ENCODE assay signal across 25 mouse cellular contexts in the genomic region with DNA sequence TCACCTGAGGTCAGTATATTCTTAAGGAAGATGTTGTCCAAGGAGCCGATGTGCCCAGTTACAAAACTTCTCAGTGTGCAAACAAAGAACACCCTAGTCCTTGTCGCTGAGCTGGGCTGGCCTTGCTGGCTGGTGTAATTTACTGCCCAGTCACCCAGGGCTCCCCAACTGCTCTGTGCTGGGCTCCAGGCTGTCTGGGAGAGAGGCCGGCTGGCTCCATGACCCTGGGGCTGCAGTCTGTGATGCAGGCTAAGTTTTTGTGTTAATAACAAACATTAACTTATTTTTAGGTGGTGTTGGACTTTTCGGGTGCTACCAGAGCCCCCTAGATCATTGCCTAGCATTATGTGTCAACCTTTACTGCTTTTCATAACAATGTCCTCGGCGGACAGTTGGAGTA. TPM values are rescaled to one million over a fixed set of nuclear protein-coding genes. Genes with fewer than 3 reads are reported as not detected.
DNase-seq lines count a peak whose midpoint lies in the region; ATAC-seq lines count a peak whose summit lies in the region.
"Had no signal": no experiment of that assay in that cellular context is flagged by ENCODE, and none has a peak within 500 bp of the region (broad histone marks: within the 10 kb centered on the region; RNA-seq: fewer than 3 reads in every experiment).

No protein-coding gene starts in this region.

- no peak overlapping the region for H3K9ac ChIP-seq in kidney, embryonic 15.5 days
- H3K9ac ChIP-seq: forebrain, embryonic 15.5 days; heart, embryonic 12.5 days; hindbrain, embryonic 13.5 days; liver, embryonic 14.5 days had no signal

- no peak overlapping the region for H3K4me3 ChIP-seq in kidney, embryonic 15.5 days (replicated peaks)
- H3K4me3 ChIP-seq: forebrain, embryonic 15.5 days; heart, adult 2 months; heart, embryonic 12.5 days; hindbrain, embryonic 13.5 days; layer of hippocampus, adult 2 months had no signal

- H3K27me3 ChIP-seq in kidney, embryonic 15.5 days: no peaks in the 10 kb centered on the region
- H3K27me3 ChIP-seq: forebrain, embryonic 15.5 days; heart, embryonic 12.5 days; hindbrain, embryonic 13.5 days had no signal

- no peak for DNase-seq in kidney, adult 11 months
- DNase-seq in adrenal gland, adult 8-10 months: peak; percentile 66
- DNase-seq in adrenal gland, postnatal 36 days: peak; percentile 76 to 82
- DNase-seq in kidney, postnatal 4 days: peak; percentile 48 to 55
- no peak for DNase-seq in gastrocnemius, adult 18-20 months (ENCODE audit: low spot score)
- DNase-seq: cerebellum, adult 18-20 months; cerebellum, postnatal 14 days; heart, adult 2 months; heart, postnatal 4 days; liver; lung, adult 2 months; lung, postnatal 10 days; midbrain, embryonic 14.5 days; spleen, adult 18-20 months; thymus, postnatal 14 days had no signal

- H3K36me3 ChIP-seq in kidney, embryonic 15.5 days: no peaks in the 10 kb centered on the region
- H3K36me3 ChIP-seq: forebrain, embryonic 15.5 days; heart, embryonic 12.5 days; hindbrain, embryonic 13.5 days had no signal

- peaks cover 4% of the 10 kb centered on the region for H3K4me1 ChIP-seq in kidney, embryonic 15.5 days
- H3K4me1 ChIP-seq: forebrain, embryonic 15.5 days; heart, embryonic 12.5 days had no signal

- H3K4me2 ChIP-seq in kidney, embryonic 15.5 days: no peak overlapping the region
- H3K4me2 ChIP-seq: forebrain, embryonic 15.5 days; heart, embryonic 12.5 days; hindbrain, embryonic 13.5 days had no signal

- H3K9me3 ChIP-seq in kidney, embryonic 15.5 days (replicated peaks): no peaks in the 10 kb centered on the region
- H3K9me3 ChIP-seq: forebrain, embryonic 15.5 days; hindbrain, embryonic 13.5 days had no signal

- WGBS in kidney, embryonic 15.5 days: 30% methylated on average over 6 of the region's 6 CpGs

- ATAC-seq in kidney, embryonic 15.5 days (replicated peaks; ENCODE audit: low FRiP score): peak; percentile 83
- ATAC-seq in erythroid progenitor cell, adult 5-6 weeks (replicated peaks; ENCODE audit: low FRiP score, poor library complexity, severe bottlenecking): no peak
- ATAC-seq: CD4-positive, CD25-positive, alpha-beta regulatory T cell, adult 4 months; forebrain, embryonic 15.5 days; intestine, embryonic 16.5 days had no signal

- no peak overlapping the region for H3K27ac ChIP-seq in kidney, embryonic 15.5 days
- H3K27ac ChIP-seq: forebrain, embryonic 15.5 days; heart, adult 2 months; hindbrain, embryonic 13.5 days; layer of hippocampus, adult 2 months; liver, embryonic 14.5 days; macrophage had no signal

RNA-seq across cellular contexts. Expression of a gene that starts 15.4 kb away (rescaled TPM):
- polyA plus RNA-seq in kidney, embryonic 15.5 days (2015; fragmentation: Nextera tagmentation; extraction: Ambion mirVana): 17.5 and 20.2 TPM in 2 replicates
- total RNA-seq in adrenal gland, adult 8-10 months (2022): 1 to 10 TPM in 3 of 4 experiments, under 1 TPM in 1; 0.99 to 2.0 (median 1.5) TPM
- total RNA-seq in adrenal gland, postnatal 36 days (2021): 1 to 10 TPM; 3.2 to 6.5 TPM
- total RNA-seq in erythroid progenitor cell, adult 5-6 weeks (2015; ENCODE audit: low replicate concordance): 25.2 and 26.8 TPM in 2 replicates
- total RNA-seq in erythroid progenitor cell, adult 5-6 weeks (2017; ENCODE audit: low replicate concordance): 3.2 and 6.8 TPM in 2 replicates
- 1 to 10 TPM in 1 of 2 experiments, under 1 TPM in 1; 0.89 to 1.0 TPM for total RNA-seq in gastrocnemius, adult 18-20 months (2021)

Comparison
In these comparisons a context has a peak if more than half of its experiments do, and no peak if none do; other contexts are left out.
1. DNase-seq: peak in adrenal gland, adult 8-10 months (single experiment), adrenal gland, postnatal 36 days (2 of 2) and kidney, postnatal 4 days (2 of 2); none in kidney, adult 11 months (single experiment) and gastrocnemius, adult 18-20 months (single experiment).